Mouse (Mus musculus): ENCODE data around the gene Plekha7. TPM values are rescaled to one million over a fixed set of nuclear protein-coding genes. Genes with fewer than 3 reads are reported as not detected.

Plekha7 gene
- total and polyA plus RNA-seq, 2 experiments from 2014 or later, result 9.0 to 20.9 TPM

DNA sequence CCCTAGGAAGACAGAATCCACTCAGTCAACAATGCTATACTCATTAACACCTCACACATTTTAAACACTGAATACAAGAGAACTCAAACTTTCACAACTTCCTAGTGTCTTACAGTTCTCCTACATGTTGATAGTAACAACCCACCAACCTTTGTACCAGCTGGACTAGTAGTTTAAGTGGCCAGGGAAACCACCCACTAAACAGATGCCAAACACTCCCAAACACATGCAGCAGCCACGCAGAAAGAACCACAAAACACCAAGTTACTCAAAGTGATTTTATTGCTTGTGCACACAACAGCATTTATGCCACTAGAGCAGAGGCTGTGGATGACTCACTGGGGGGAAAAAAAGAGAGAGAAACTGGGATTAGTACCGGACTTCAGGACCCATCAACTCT is 23.1 kb upstream of the Plekha7 start:
- Histone ChIP-seq H3K27me3 (ENCODE audit: insufficient read depth, low read length) (no peaks in the 10 kb centered on the region), H3K9ac (replicated peaks; ENCODE audit: low read length, poor library complexity, severe bottlenecking) (no peak overlapping the region), H3K36me3 (ENCODE audit: insufficient read depth, low read length) (peaks cover 18% of the 10 kb centered on the region; the same call in 1 of the 2 replicates), H3K27ac (ENCODE audit: low read depth, low read length) (no peak overlapping the region), H3K4me3 (ENCODE audit: low read depth, low read length) (no peak overlapping the region), H3K4me2 (ENCODE audit: low read depth, low read length, poor library complexity, severe bottlenecking) (no peak overlapping the region), H3K9me3 (ENCODE audit: low read length) (no peaks in the 10 kb centered on the region), H3K4me1 (ENCODE audit: insufficient read depth, low read length) (peaks cover 4% of the 10 kb centered on the region; the same call in 1 of the 2 replicates)
- WGBS, result 96% methylated on average over 2 of the region's 2 CpGs
- no peak for TF ChIP-seq CTCF (IDR thresholded peaks at IDR 0.05)
- ATAC-seq (ENCODE audit: low FRiP score) (no peak), DNase-seq (ENCODE audit: low spot score) (no peak)

DNA sequence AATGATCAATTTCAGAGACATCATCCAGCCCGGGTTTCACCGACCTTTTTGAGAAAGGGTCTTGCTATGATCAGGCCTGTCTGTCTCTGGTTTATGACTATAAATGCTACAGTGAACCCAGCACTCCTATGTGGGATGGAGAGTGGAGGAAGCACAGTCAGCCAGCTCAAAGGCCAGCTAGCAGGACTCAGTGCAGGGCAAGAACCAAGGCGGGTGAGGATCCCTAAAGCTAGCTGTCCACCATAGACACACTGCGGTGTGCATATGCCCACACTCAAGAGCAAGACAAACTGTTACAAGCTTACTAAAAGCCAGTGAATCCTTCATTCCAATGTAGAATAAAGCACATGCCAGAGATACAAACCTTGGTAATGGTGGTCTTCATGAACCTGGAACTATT is 21.7 kb upstream of the Plekha7 start:
- WGBS, result 93% methylated on average over 4 of the region's 4 CpGs
- Histone ChIP-seq H3K9me3 (ENCODE audit: low read length) (no peaks in the 10 kb centered on the region), H3K4me1 (ENCODE audit: insufficient read depth, low read length) (peaks cover 4% of the 10 kb centered on the region; the same call in 1 of the 2 replicates), H3K4me3 (ENCODE audit: low read depth, low read length) (no peak overlapping the region), H3K4me2 (ENCODE audit: low read depth, low read length, poor library complexity, severe bottlenecking) (no peak overlapping the region), H3K36me3 (ENCODE audit: insufficient read depth, low read length) (peaks cover 18% of the 10 kb centered on the region; the same call in 1 of the 2 replicates), H3K9ac (replicated peaks; ENCODE audit: low read length, poor library complexity, severe bottlenecking) (no peak overlapping the region), H3K27me3 (ENCODE audit: insufficient read depth, low read length) (no peaks in the 10 kb centered on the region), H3K27ac (ENCODE audit: low read depth, low read length) (no peak overlapping the region)
- ATAC-seq (ENCODE audit: low FRiP score) (no peak), DNase-seq (ENCODE audit: low spot score) (no peak)
- TF ChIP-seq CTCF (IDR thresholded peaks at IDR 0.05), result no peak

DNA sequence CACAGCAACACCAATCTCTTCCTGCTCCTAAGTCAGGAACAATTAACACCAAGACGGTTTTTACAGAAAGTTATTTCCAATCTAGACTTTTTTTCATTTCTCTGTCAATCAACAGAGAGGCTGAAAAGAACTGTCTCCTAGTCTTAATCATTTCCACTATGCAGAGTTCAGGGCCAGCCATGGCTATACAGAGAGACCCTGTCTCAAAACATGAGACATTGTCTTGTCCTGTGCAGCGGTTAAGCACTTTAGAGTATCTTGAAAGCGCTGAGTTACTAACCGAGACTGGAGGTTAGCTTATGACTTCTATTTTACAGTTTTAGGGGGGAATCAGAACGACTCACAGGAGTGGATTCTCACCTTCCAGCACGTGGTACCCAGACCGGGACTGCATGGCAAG is 20.6 kb upstream of the Plekha7 start:
- H3K4me2 ChIP-seq (ENCODE audit: low read depth, low read length, poor library complexity, severe bottlenecking), result no peak overlapping the region
- H3K4me3 ChIP-seq (ENCODE audit: low read depth, low read length), result no peak overlapping the region
- DNase-seq (ENCODE audit: low spot score) (no peak), ATAC-seq (ENCODE audit: low FRiP score) (no peak)
- no peak for TF ChIP-seq CTCF (IDR thresholded peaks at IDR 0.05)
- peaks cover 4% of the 10 kb centered on the region; the same call in 1 of the 2 replicates for H3K4me1 ChIP-seq (ENCODE audit: insufficient read depth, low read length)
- H3K27me3 ChIP-seq (ENCODE audit: insufficient read depth, low read length), result no peaks in the 10 kb centered on the region
- H3K9ac ChIP-seq (replicated peaks; ENCODE audit: low read length, poor library complexity, severe bottlenecking), result no peak overlapping the region
- 79% methylated on average over 7 of the region's 7 CpGs for WGBS
- H3K9me3 ChIP-seq (ENCODE audit: low read length), result no peaks in the 10 kb centered on the region
- H3K27ac ChIP-seq (ENCODE audit: low read depth, low read length), result no peak overlapping the region
- peaks cover 18% of the 10 kb centered on the region; the same call in 1 of the 2 replicates for H3K36me3 ChIP-seq (ENCODE audit: insufficient read depth, low read length)

DNA sequence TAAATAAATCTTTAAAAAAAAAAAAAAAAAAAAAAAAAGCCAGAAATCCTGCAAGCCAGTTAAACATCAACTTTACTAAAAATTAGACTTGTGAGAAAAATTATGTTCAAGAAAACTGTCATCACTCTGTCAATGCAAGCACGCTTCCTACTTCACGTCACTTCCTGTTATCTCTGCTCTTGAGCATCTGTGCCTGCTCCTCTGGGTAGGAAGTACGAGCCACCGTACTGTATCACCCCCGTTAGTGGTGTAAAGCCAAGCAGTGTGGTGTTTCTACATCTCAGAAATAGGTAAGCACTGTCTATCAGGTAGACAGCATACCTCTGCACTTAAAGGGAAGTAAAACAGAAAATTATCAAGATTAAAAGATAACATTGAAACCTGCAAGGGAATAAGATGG is 19.7 kb upstream of the Plekha7 start:
- Histone ChIP-seq H3K9me3 (ENCODE audit: low read length) (no peaks in the 10 kb centered on the region), H3K36me3 (ENCODE audit: insufficient read depth, low read length) (peaks cover 18% of the 10 kb centered on the region; the same call in 1 of the 2 replicates), H3K9ac (replicated peaks; ENCODE audit: low read length, poor library complexity, severe bottlenecking) (no peak overlapping the region), H3K27me3 (ENCODE audit: insufficient read depth, low read length) (no peaks in the 10 kb centered on the region), H3K27ac (ENCODE audit: low read depth, low read length) (no peak overlapping the region), H3K4me2 (ENCODE audit: low read depth, low read length, poor library complexity, severe bottlenecking) (no peak overlapping the region), H3K4me3 (ENCODE audit: low read depth, low read length) (no peak overlapping the region), H3K4me1 (ENCODE audit: insufficient read depth, low read length) (peaks cover 4% of the 10 kb centered on the region; the same call in 1 of the 2 replicates)
- ATAC-seq (ENCODE audit: low FRiP score), result no peak
- no peak for TF ChIP-seq CTCF (IDR thresholded peaks at IDR 0.05)
- 89% methylated on average over 5 of the region's 5 CpGs for WGBS
- DNase-seq (ENCODE audit: low spot score), result no peak

DNA sequence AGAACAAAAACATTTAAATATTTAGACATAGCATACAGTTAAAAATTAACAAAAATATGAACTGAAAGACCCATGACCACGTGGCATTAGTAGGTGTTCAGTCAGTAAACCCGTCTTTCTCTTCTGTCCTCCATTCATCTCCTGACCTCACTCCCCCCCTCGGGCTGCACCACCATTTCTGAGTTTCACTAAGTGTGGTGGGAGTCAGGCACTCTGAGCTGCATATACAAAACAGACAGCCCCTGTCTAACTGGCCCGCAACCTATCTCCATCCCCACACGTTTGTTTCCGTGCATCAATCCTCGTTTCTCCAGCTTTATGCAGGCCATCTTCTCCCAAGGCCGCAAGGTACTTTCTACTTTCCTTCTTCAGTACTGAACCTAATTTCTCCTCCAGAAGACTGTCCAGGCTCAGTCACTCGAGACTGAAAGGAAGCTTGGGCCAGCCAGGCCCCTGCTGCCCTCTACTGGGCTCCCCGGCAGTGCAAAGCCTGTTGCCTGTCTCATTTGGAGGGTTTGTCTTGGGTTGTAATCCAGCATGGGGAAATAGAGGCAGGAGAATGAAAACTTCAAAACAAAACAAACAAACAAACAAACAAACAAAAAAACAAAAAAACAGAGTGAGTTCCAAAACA is 15.3 kb upstream of the Plekha7 start:
- Histone ChIP-seq H3K4me1 (ENCODE audit: insufficient read depth, low read length) (no peaks in the 10 kb centered on the region), H3K27ac (ENCODE audit: low read depth, low read length) (no peak overlapping the region), H3K36me3 (ENCODE audit: insufficient read depth, low read length) (no peaks in the 10 kb centered on the region), H3K27me3 (ENCODE audit: insufficient read depth, low read length) (no peaks in the 10 kb centered on the region), H3K4me2 (ENCODE audit: low read depth, low read length, poor library complexity, severe bottlenecking) (no peak overlapping the region), H3K9me3 (ENCODE audit: low read length) (no peaks in the 10 kb centered on the region), H3K9ac (replicated peaks; ENCODE audit: low read length, poor library complexity, severe bottlenecking) (no peak overlapping the region), H3K4me3 (ENCODE audit: low read depth, low read length) (no peak overlapping the region)
- TF ChIP-seq CTCF (IDR thresholded peaks at IDR 0.05), result peak; percentile 93
- ATAC-seq (ENCODE audit: low FRiP score) (no peak), DNase-seq (ENCODE audit: low spot score) (peak; percentile 78)
- 29% methylated on average over 10 of the region's 10 CpGs for WGBS

DNA sequence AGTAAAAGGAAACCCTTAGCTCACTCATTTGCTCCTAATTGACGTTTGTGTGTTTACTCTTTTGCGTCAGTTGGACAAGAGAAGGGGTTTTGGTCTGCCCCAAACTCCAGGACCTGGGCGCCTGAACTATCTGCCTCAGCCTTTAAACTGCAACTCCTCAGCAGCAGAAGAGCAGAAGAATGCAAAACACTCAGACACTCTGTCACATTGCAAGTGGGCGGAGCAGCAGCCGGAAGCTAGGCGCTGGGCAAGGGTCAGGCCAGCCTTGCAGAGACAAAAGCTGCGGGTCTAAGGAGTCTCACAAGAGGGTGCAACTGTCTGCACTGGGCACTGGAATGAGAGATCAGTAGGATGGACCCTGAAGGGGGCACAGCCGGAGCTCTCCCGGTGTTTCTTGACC is 1.3 kb upstream of the Plekha7 start:
- 25% methylated on average over 9 of the region's 9 CpGs for WGBS
- Histone ChIP-seq H3K4me1 (ENCODE audit: insufficient read depth, low read length) (no peaks in the 10 kb centered on the region), H3K4me2 (ENCODE audit: low read depth, low read length, poor library complexity, severe bottlenecking) (no peak overlapping the region), H3K27ac (ENCODE audit: low read depth, low read length) (no peak overlapping the region), H3K27me3 (ENCODE audit: insufficient read depth, low read length) (0 out of 2 replicates have a peak, but pooled peaks cover 8% of the 10 kb centered on the region), H3K4me3 (ENCODE audit: low read depth, low read length) (no peak overlapping the region), H3K9me3 (ENCODE audit: low read length) (no peaks in the 10 kb centered on the region), H3K9ac (replicated peaks; ENCODE audit: low read length, poor library complexity, severe bottlenecking) (no peak overlapping the region), H3K36me3 (ENCODE audit: insufficient read depth, low read length) (no peaks in the 10 kb centered on the region)
- no peak for DNase-seq (ENCODE audit: low spot score)
- no peak for ATAC-seq (ENCODE audit: low FRiP score)
- no peak for TF ChIP-seq CTCF (IDR thresholded peaks at IDR 0.05)

All from midbrain, postnatal 0 days (tissue).